Mouse (Mus musculus) cortical plate, adult 2 months (tissue): ENCODE results near the gene Hmgxb4.

Experiments
- CTCF ChIP-seq: fragments of 200-500 bp; IDR thresholded peaks from 2 replicates; pipeline ENCODE4 v1.5.1; 2011; ENCODE audit warnings: mild to moderate bottlenecking, control low read depth, low read length; ENCODE audit not compliant: insufficient read depth; ENCODE audit errors: extremely low read depth
- POLR2A ChIP-seq: fragments of 200-500 bp; IDR thresholded peaks from 2 replicates; pipeline ENCODE4 v1.6.1; 2011; ENCODE audit warnings: mild to moderate bottlenecking, low read length, control low read depth; ENCODE audit not compliant: insufficient read depth; ENCODE audit errors: extremely low read depth

- TF ChIP-seq CTCF = no peak
- TF ChIP-seq POLR2A = no peak
Observed at GRCm38 (mm10) chr8:75053342-75053741, 60.2 kb downstream of the Hmgxb4 start.
